Mouse (Mus musculus): ENCODE results near the gene Tdrd7.
A peak's percentile ranks its signal among the peaks of the same experiment; 100 is the strongest.

Gene Tdrd7

GRCm38 (mm10) chr4:46041761-46042504, 76.8 kb downstream of the Tdrd7 start:
- DNase-seq (ENCODE audit: low spot score) = no peak

- DNase-seq (ENCODE audit: low spot score) = no peak
Observed at GRCm38 (mm10) chr4:46042505-46042850, 77.3 kb downstream of the Tdrd7 start.

GRCm38 (mm10) chr4:46043361-46043760, 78.2 kb downstream of the Tdrd7 start:
- no peak for DNase-seq (ENCODE audit: low spot score)

GRCm38 (mm10) chr4:46047971-46048370, 82.8 kb downstream of the Tdrd7 start:
- DNase-seq (ENCODE audit: low spot score) = no peak

- no peak for DNase-seq (ENCODE audit: low spot score)
Observed at GRCm38 (mm10) chr4:46048418-46048817, 83.3 kb downstream of the Tdrd7 start.

- no peak for DNase-seq (ENCODE audit: low spot score)
Observed at GRCm38 (mm10) chr4:46053323-46054107, 88.4 kb downstream of the Tdrd7 start.

- no peak for DNase-seq (ENCODE audit: low spot score)
Observed at GRCm38 (mm10) chr4:46056163-46056562, 91.0 kb downstream of the Tdrd7 start.

- peak; percentile 89 for DNase-seq (ENCODE audit: low spot score)
Observed at GRCm38 (mm10) chr4:46061259-46061962, 96.3 kb downstream of the Tdrd7 start.

- no peak for DNase-seq (ENCODE audit: low spot score)
Observed at GRCm38 (mm10) chr4:46063841-46064240, 98.7 kb downstream of the Tdrd7 start.

GRCm38 (mm10) chr4:46064263-46064662, 99.1 kb downstream of the Tdrd7 start:
- DNase-seq (ENCODE audit: low spot score) = no peak

- DNase-seq (ENCODE audit: low spot score) = no peak
Observed at GRCm38 (mm10) chr4:46064961-46065360, 99.8 kb downstream of the Tdrd7 start.

GRCm38 (mm10) chr4:46065695-46066340, 100.7 kb downstream of the Tdrd7 start:
- no peak for DNase-seq (ENCODE audit: low spot score)

GRCm38 (mm10) chr4:46068060-46068459, 102.9 kb downstream of the Tdrd7 start:
- no peak for DNase-seq (ENCODE audit: low spot score)

GRCm38 (mm10) chr4:46068573-46068972, 103.4 kb downstream of the Tdrd7 start:
- DNase-seq (ENCODE audit: low spot score) = no peak

GRCm38 (mm10) chr4:46069851-46070482, 104.8 kb downstream of the Tdrd7 start:
- no peak for DNase-seq (ENCODE audit: low spot score)

GRCm38 (mm10) chr4:46072631-46073030, 107.5 kb downstream of the Tdrd7 start:
- no peak for DNase-seq (ENCODE audit: low spot score)

GRCm38 (mm10) chr4:46073736-46074135, 108.6 kb downstream of the Tdrd7 start:
- DNase-seq (ENCODE audit: low spot score) = no peak

GRCm38 (mm10) chr4:46075664-46076063, 110.5 kb downstream of the Tdrd7 start:
- DNase-seq (ENCODE audit: low spot score) = no peak

GRCm38 (mm10) chr4:46076892-46077291, 111.8 kb downstream of the Tdrd7 start:
- DNase-seq (ENCODE audit: low spot score) = no peak

- no peak for DNase-seq (ENCODE audit: low spot score)
Observed at GRCm38 (mm10) chr4:46080261-46080660, 115.1 kb downstream of the Tdrd7 start.

- no peak for DNase-seq (ENCODE audit: low spot score)
Observed at GRCm38 (mm10) chr4:46082555-46082954, 117.4 kb downstream of the Tdrd7 start.

Measured in layer of hippocampus, adult 11-12 months (tissue).